Mouse (Mus musculus): Measurements from ENCODE around the gene Gstp1. TPM values are rescaled to one million over a fixed set of nuclear protein-coding genes. Genes with fewer than 3 reads are reported as not detected.

The Gstp1 gene
- polyA plus RNA-seq, 2 experiments = 274 to 511 TPM

- H3K36me3 ChIP-seq (replicated peaks; ENCODE audit: control insufficient read depth, insufficient read depth, low read depth) = no peaks in the 10 kb centered on the region
- H3K9ac ChIP-seq (replicated peaks) = no peak overlapping the region; the same call in 1 of the 2 replicates
- ATAC-seq (ENCODE audit: insufficient read depth) = no peak
- peak overlapping the region; percentile 71 for H3K27ac ChIP-seq
- H3K4me3 ChIP-seq (ENCODE audit: insufficient read depth in 1 of 2, low read depth in 2 of 2, low read length in 2 of 2) = no peak overlapping the region
- H3K4me1 ChIP-seq (replicated peaks; ENCODE audit: control insufficient read depth in 2 of 2, insufficient read depth in 2 of 2, low read length in 1 of 2) = peaks cover 26 to 38% of the 10 kb centered on the region in 2 experiments
- H3K4me2 ChIP-seq (ENCODE audit: low read depth) = no peak overlapping the region
- no peaks in the 10 kb centered on the region for H3K27me3 ChIP-seq (ENCODE audit: control insufficient read depth, insufficient read depth, low read length)
- TF ChIP-seq EP300 (IDR thresholded peaks at IDR 0.05; ENCODE audit: low read depth) = no peak
- no peak for TF ChIP-seq CTCF (IDR thresholded peaks at IDR 0.05; ENCODE audit: low read depth)
- no peak for DNase-seq (ENCODE audit: low read depth in 3 of 3, low spot score in 3 of 3)
- H3K9me3 ChIP-seq (ENCODE audit: control insufficient read depth, low read length) = no peaks in the 10 kb centered on the region
Observed at GRCm38 (mm10) chr19:4014802-4015201, 23.0 kb downstream of the Gstp1 start.

GRCm38 (mm10) chr19:4013066-4013465 lies 24.7 kb downstream of the Gstp1 start:
- peaks cover 12% of the 10 kb centered on the region for H3K36me3 ChIP-seq (replicated peaks; ENCODE audit: control insufficient read depth, insufficient read depth, low read depth)
- peaks cover 26 to 29% of the 10 kb centered on the region in 2 experiments for H3K4me1 ChIP-seq (replicated peaks; ENCODE audit: control insufficient read depth in 2 of 2, insufficient read depth in 2 of 2, low read length in 1 of 2)
- H3K27me3 ChIP-seq (ENCODE audit: control insufficient read depth, insufficient read depth, low read length) = no peaks in the 10 kb centered on the region
- 10% methylated on average over 9 of the region's 9 CpGs for WGBS (ENCODE audit: insufficient replicate concordance)
- peak overlapping the region; percentile 82 for H3K9ac ChIP-seq (replicated peaks)
- H3K4me2 ChIP-seq (ENCODE audit: low read depth) = peak overlapping the region; percentile 85
- peak overlapping the region; percentile 74 for H3K27ac ChIP-seq
- TF ChIP-seq CTCF (IDR thresholded peaks at IDR 0.05; ENCODE audit: low read depth) = no peak
- no peak for TF ChIP-seq EP300 (IDR thresholded peaks at IDR 0.05; ENCODE audit: low read depth)
- H3K9me3 ChIP-seq (ENCODE audit: control insufficient read depth, low read length) = no peaks in the 10 kb centered on the region
- ATAC-seq (ENCODE audit: insufficient read depth) (peak; percentile 49), DNase-seq (ENCODE audit: low read depth in 3 of 3, low spot score in 3 of 3) (peak; percentile 19 to 31 (median 20))
- peak overlapping the region; percentile 73 to 80 for H3K4me3 ChIP-seq (ENCODE audit: insufficient read depth in 1 of 2, low read depth in 2 of 2, low read length in 2 of 2)

- no peaks in the 10 kb centered on the region for H3K9me3 ChIP-seq (ENCODE audit: control insufficient read depth, low read length)
- H3K4me1 ChIP-seq (replicated peaks; ENCODE audit: control insufficient read depth in 2 of 2, insufficient read depth in 2 of 2, low read length in 1 of 2) = peaks cover 26 to 29% of the 10 kb centered on the region in 2 experiments
- peak; percentile 98 for ATAC-seq (ENCODE audit: insufficient read depth)
- peak; percentile 98 to 99 (median 98) for DNase-seq (ENCODE audit: low read depth in 3 of 3, low spot score in 3 of 3)
- peak within 1 kb of the TSS; percentile 85 for H3K4me2 ChIP-seq (ENCODE audit: low read depth)
- WGBS (ENCODE audit: insufficient replicate concordance) = under 1% methylated on average over 45 of the region's 45 CpGs
- H3K27me3 ChIP-seq (ENCODE audit: control insufficient read depth, insufficient read depth, low read length) = no peaks in the 10 kb centered on the region
- H3K27ac ChIP-seq = peak within 1 kb of the TSS; percentile 74
- peak within 1 kb of the TSS; percentile 74 to 80 for H3K4me3 ChIP-seq (ENCODE audit: insufficient read depth in 1 of 2, low read depth in 2 of 2, low read length in 2 of 2)
- H3K9ac ChIP-seq (replicated peaks) = peak within 1 kb of the TSS; percentile 82
- peaks cover 17% of the 10 kb centered on the region for H3K36me3 ChIP-seq (replicated peaks; ENCODE audit: control insufficient read depth, insufficient read depth, low read depth)
- TF ChIP-seq EP300 (IDR thresholded peaks at IDR 0.05; ENCODE audit: low read depth) (peak; percentile 53), CTCF (IDR thresholded peaks at IDR 0.05; ENCODE audit: low read depth) (peak; percentile 92)
Observed at GRCm38 (mm10) chr19:4012432-4013022, 25.3 kb downstream of the Gstp1 start, which contains the start of gene Ndufv1. Gene Ndufv1, minus strand, starts transcription at chr19:4012806.

GRCm38 (mm10) chr19:4011086-4011485 lies 26.7 kb downstream of the Gstp1 start:
- TF ChIP-seq EP300 (IDR thresholded peaks at IDR 0.05; ENCODE audit: low read depth) = no peak
- no peak for TF ChIP-seq CTCF (IDR thresholded peaks at IDR 0.05; ENCODE audit: low read depth)
- Histone ChIP-seq H3K4me2 (ENCODE audit: low read depth) (peak overlapping the region; percentile 85), H3K27ac (no peak overlapping the region), H3K36me3 (replicated peaks; ENCODE audit: control insufficient read depth, insufficient read depth, low read depth) (peaks cover 26% of the 10 kb centered on the region), H3K4me1 (replicated peaks; ENCODE audit: control insufficient read depth in 2 of 2, insufficient read depth in 2 of 2, low read length in 1 of 2) (peaks cover 23 to 26% of the 10 kb centered on the region in 2 experiments), H3K27me3 (ENCODE audit: control insufficient read depth, insufficient read depth, low read length) (no peaks in the 10 kb centered on the region), H3K4me3 (ENCODE audit: insufficient read depth in 1 of 2, low read depth in 2 of 2, low read length in 2 of 2) (no peak overlapping the region), H3K9ac (replicated peaks) (no peak overlapping the region), H3K9me3 (ENCODE audit: control insufficient read depth, low read length) (no peaks in the 10 kb centered on the region)
- WGBS (ENCODE audit: insufficient replicate concordance) = 81% methylated on average over 5 of the region's 5 CpGs
- ATAC-seq (ENCODE audit: insufficient read depth) = no peak
- DNase-seq (ENCODE audit: low read depth in 3 of 3, low spot score in 3 of 3) = no peak

- H3K9me3 ChIP-seq (ENCODE audit: control insufficient read depth, low read length) = no peaks in the 10 kb centered on the region
- H3K4me1 ChIP-seq (replicated peaks; ENCODE audit: control insufficient read depth in 2 of 2, insufficient read depth in 2 of 2, low read length in 1 of 2) = peaks cover 0 to 4% of the 10 kb centered on the region in 2 experiments; a peak in 2 of 4 replicates
- no peak for ATAC-seq (ENCODE audit: insufficient read depth)
- no peak overlapping the region for H3K27ac ChIP-seq
- no peak for DNase-seq (ENCODE audit: low read depth in 3 of 3, low spot score in 3 of 3)
- H3K4me3 ChIP-seq (ENCODE audit: insufficient read depth in 1 of 2, low read depth in 2 of 2, low read length in 2 of 2) = no peak overlapping the region
- peaks cover 28% of the 10 kb centered on the region for H3K36me3 ChIP-seq (replicated peaks; ENCODE audit: control insufficient read depth, insufficient read depth, low read depth)
- 83% methylated on average over 8 of the region's 8 CpGs for WGBS (ENCODE audit: insufficient replicate concordance)
- no peak overlapping the region for H3K9ac ChIP-seq (replicated peaks)
- no peaks in the 10 kb centered on the region for H3K27me3 ChIP-seq (ENCODE audit: control insufficient read depth, insufficient read depth, low read length)
- no peak for TF ChIP-seq EP300 (IDR thresholded peaks at IDR 0.05; ENCODE audit: low read depth)
- no peak for TF ChIP-seq CTCF (IDR thresholded peaks at IDR 0.05; ENCODE audit: low read depth)
- H3K4me2 ChIP-seq (ENCODE audit: low read depth) = no peak overlapping the region
Observed at GRCm38 (mm10) chr19:4005971-4006370, 31.8 kb downstream of the Gstp1 start.

Data from liver, embryonic 14.5 days (tissue).